Mouse (Mus musculus) layer of hippocampus, adult 2 months (tissue): ENCODE measurements around the gene Urad. TPM values are rescaled to one million over a fixed set of nuclear protein-coding genes. Genes with fewer than 3 reads are reported as not detected.

Experiments
- DNase-seq, 2 experiments: peaks; one replicate each; pipeline ENCODE4 v3.0.0; 2022; ENCODE audit warnings: low spot score in 2 of 2
- H3K27ac ChIP-seq: fragments of 200-600 bp; 2 replicates; pipeline ENCODE4 v1.8.1; 2022
- H3K4me3 ChIP-seq: fragments of 200-600 bp; 2 replicates; pipeline ENCODE4 v1.8.1; 2022; ENCODE audit warnings: mild to moderate bottlenecking
- CTCF ChIP-seq: fragments of 200-600 bp; conservative IDR thresholded peaks from 2 replicates; pipeline ENCODE4 v1.8.1; 2022; ENCODE audit warnings: antibody characterized with exemption, mild to moderate bottlenecking, moderate library complexity
- total RNA-seq, 2 experiments: library from RNA; stranded (reverse); gene quantifications; 2 replicates each; pipeline ENCODE4 v1.2.3; 2021

Gene Urad
- total RNA-seq, 2 experiments from 2014 or later = not detected

DNA sequence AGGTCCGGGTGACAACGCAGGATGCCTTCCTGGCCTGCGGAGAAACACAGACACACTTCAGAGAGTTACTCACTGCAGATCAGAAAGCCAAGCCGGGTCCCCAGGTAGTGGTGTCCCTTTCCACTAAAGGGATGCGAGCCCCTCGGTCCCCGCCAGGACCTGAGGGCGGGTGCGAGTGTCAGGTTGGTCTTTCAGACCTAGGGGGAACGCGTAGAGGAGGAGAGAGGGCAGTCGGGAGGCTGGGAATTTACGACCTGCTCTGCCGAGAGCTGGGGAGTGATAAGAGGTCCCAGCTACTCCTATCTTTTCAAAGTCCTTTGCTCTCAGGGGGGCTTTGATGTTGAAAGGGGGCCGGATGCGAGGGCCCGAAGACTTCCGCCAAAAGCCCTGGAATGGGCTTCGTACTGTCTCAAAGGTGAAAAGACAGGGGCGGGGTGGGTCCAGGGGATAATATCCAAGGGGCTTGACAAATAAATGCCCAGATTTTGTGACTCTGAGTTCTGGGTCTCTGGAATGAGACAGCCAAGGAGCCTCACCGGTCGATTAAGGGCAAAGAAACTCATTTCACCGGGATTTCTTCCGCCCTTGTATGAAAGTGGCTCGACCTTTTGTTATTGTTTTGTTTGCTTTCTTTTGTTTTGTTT is 6.7 kb downstream of the Urad start:
- DNase-seq = no peak
- TF ChIP-seq CTCF = no peak
- Histone ChIP-seq H3K27ac (no peak overlapping the region), H3K4me3 (no peak overlapping the region)

DNA sequence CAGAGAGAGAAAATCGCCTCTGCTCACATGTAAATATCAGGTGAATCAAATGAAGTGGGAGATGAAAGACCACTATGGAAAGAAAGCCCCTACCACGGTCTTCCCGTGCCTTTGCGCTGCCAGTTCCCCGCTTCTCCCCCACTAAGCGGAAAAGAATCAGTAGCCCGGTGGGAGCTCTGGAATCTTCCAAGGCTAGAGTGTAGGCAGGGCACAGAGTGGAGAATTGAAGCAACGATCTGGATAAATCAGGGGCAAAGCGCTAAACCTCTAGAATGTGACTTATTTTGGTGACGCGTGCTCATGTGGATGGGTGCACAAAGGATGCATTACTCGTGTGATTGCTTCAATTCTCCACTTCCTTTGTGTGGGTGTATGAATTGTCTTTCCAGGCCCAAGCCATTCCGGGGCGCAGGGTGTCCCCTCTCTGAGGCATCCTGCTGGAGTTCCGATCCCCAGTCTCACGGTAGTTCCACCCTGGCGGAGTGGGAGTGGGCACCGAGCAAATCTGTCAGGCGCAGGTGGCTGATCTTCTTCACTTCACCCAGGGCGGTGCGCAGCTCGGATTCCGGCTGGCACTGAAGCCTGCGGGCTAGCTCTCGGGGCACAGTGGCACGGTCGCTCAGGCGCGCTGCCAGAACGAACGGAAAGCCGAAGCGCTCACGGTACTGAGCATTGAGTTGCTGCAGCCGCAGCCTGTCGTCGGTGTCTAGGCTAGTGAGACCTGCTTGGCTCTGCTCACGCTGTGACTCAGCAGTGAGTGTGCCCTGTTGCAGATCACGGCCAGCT is 7.4 kb downstream of the Urad start:
- no peak overlapping the region for H3K4me3 ChIP-seq
- no peak overlapping the region for H3K27ac ChIP-seq
- TF ChIP-seq CTCF = no peak
- no peak for DNase-seq

DNA sequence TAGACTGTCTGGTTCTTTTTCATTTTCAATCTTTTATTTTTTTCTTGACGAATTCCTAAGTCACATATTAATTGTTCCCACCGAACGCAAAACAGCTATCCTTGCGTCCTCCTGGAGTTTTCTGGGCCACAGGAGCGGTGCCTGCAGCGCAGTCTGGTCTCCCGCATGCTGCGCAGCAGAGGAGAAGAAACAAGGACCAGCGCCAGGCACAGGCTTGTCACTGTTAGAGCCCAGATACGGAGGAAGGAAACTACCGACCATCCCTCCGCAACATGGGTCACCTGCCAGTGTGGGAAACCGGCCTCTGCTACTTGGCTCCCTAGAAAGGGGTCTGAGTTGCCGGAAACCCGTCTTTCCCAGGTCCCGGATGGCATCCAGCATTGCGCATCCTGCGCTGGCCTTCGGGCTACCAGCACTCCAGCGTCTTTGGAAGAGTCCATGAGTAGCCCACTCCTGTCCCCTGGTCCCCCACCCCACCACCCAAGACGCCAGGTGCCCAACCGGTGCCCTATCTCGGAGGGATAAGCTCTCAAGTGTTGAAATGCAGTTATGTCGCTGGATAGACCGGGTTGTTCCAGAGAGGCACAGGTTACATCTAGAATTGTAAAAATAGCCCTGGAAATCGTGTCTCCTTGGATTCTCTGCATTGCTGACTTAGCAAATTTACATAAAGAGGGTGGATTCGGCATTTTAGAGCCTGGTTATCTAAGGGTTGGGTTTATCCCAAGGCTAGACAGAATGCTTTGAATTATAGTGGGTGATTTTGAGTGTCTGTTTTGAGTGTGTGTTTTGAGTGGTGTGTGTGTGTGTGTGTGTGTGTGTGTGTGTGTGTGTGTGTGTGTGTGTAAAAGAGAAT is 9.2 kb downstream of the Urad start:
- TF ChIP-seq CTCF = no peak
- DNase-seq = no peak
- no peak overlapping the region for H3K4me3 ChIP-seq
- H3K27ac ChIP-seq = no peak overlapping the region

DNA sequence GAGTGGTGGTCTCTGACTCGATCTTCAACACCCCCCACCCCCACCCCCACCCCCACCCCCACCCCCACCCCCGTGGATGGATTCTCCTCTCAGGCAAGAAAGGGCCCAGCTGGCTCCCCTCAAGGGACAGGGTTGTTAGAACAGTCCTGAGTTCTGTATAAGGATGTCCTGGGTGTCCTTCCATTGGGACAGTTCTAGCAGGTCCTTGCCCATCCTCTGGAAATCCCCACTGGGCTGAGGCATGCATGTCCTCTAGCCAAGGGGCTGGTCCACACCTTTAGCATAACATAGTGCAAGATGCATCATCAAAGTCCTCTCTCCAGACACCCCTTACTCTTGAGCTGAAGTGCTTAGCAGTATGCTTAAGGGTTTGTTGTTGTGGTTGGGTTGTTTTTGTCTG is 12.5 kb downstream of the Urad start:
- no peak for TF ChIP-seq CTCF
- Histone ChIP-seq H3K4me3 (no peak overlapping the region), H3K27ac (no peak overlapping the region)
- no peak for DNase-seq

DNA sequence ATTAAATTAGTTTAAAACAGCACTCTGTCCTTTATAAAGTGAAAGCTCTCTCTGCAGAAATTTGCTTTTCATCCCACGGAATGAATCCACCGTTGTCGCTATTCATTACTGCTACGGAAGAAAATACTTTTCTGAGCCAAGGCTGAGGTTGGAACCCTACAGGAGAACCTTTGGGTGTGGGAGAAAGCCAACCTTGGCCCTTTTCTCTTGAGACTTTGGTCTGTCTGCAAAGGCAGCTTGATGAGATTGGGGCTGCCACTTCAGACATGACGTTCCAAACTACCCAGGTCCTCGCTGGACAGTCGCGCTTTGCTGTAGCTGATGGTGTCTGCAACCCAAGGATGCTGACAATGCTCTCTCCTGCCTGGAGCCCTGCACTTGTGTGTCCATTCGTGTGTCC is 13.8 kb downstream of the Urad start:
- Histone ChIP-seq H3K27ac (no peak overlapping the region), H3K4me3 (no peak overlapping the region)
- TF ChIP-seq CTCF = no peak
- no peak for DNase-seq

DNA sequence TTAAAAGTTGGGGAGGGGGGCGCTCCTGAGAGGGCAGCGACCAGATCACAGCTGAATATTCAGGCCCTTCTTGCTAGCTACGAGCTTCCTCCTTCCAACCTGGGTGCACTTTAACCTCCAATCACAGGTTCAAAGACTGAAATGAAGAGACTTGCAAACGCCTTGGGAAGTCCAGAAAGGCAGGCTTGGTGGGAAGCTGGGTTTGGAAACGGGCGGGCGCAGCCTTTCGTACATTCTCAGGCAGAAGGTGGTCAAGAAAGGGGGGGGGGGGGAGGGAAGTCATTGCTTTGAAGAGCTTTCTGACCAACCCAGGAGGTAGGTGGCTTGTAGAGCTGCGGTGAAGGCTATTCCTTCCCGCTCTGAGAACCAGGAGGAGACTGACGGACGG is 14.8 kb downstream of the Urad start:
- DNase-seq = no peak
- no peak overlapping the region for H3K4me3 ChIP-seq
- no peak overlapping the region for H3K27ac ChIP-seq
- TF ChIP-seq CTCF = no peak

DNA sequence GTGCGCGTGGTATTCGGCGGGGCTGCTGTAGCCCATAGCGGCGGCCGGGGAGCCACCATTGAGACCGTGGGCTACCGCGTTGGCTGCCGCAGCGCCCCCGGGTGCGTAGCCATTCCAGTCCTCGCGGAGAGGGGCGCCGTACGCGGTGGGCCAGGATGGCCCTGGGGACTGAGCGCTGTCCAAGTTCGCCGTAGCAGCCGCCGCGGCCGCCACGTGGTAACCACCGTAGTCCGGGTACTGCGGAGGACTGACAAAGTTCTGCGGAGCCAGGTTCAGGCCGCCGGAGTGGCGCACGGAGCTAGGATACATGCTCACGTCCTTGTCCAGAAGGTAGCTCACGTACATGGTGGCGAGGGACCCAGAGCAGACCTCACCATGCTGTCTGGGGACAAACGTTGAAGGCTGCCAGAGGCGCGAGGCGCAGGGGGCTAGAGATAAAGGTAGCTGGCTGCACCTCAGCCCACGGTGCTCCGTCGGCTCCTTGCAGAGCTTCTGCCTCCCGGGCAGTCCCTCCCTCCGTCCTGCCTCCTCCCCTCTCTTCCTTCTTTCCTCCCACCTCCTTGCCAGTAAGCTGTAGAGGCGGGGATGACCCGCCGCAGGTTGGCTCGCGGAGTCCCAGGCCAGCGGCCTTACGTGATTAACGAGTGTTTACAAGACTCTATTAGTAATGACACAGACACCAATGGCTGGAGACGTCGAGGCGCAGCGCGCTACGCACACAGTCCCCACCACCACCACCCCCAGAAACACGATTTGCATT is 15.4 kb downstream of the Urad start, which contains the start of gene Cdx2:
Gene Cdx2, minus strand, starts transcription at position 633 of the 760 bp plus-strand sequence.
- DNase-seq = no peak
- H3K4me3 ChIP-seq = no peak within 1 kb of the TSS
- no peak within 1 kb of the TSS for H3K27ac ChIP-seq
- TF ChIP-seq CTCF = no peak

DNA sequence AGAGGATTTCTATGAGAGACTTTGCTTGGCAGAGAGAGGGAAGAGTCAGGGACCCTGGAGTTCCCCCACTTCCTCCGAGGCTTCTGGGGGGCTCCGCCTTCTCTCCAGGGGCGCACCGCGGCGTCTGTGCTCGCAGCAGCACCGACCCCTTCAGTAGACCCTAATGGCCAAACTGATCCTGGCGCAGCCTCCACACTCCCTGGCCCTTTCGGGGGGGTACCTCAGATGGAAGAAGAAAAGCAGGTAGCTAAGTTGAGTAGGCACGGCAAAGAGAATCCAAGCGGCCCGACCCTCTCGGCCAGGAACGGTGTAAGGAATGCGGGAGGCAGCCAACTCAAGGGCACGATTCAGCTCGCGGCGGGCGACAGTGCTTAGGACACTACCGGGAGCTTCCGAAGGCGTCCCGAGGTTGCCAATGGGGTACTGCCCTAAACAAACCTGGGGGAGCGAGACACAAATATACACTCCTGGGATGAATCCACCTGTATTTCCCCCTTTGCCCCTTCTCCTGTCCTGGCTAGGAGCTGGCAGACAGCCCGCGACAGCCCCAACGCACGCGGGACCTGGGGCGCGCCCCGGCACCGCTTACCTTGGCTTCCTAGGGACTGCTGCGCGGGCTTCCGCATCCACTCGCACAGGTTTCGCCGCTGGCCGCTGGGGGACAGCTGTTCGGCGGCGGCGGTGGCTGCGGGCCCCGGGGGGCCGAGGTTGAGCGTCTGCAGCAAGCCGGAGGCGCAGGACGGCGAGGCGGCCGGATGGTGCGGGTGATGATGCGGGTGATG is 16.2 kb downstream of the Urad start:
- DNase-seq = no peak
- Histone ChIP-seq H3K27ac (no peak overlapping the region), H3K4me3 (no peak overlapping the region)
- TF ChIP-seq CTCF = no peak

DNA sequence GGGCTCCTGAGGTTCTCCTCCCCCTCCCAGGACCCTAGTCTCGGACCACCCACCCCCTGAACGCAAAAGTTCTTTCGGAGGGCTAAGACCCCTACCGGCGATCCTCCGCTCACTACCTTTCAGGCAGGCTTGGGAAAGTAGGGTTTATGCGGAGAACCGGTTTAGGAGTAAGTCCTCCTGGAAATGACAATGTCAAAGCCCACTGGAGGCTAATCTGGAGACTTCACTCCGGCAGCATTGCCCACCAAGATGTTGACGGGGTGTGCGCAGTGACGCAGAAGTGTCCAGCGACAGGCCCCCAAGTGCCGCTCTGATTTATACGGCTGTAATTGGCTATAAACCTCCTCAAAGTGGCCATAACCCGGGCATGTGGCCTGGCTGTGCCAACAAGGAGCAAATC is 17.1 kb downstream of the Urad start:
- no peak overlapping the region for H3K4me3 ChIP-seq
- no peak for DNase-seq
- no peak for TF ChIP-seq CTCF
- no peak overlapping the region for H3K27ac ChIP-seq

DNA sequence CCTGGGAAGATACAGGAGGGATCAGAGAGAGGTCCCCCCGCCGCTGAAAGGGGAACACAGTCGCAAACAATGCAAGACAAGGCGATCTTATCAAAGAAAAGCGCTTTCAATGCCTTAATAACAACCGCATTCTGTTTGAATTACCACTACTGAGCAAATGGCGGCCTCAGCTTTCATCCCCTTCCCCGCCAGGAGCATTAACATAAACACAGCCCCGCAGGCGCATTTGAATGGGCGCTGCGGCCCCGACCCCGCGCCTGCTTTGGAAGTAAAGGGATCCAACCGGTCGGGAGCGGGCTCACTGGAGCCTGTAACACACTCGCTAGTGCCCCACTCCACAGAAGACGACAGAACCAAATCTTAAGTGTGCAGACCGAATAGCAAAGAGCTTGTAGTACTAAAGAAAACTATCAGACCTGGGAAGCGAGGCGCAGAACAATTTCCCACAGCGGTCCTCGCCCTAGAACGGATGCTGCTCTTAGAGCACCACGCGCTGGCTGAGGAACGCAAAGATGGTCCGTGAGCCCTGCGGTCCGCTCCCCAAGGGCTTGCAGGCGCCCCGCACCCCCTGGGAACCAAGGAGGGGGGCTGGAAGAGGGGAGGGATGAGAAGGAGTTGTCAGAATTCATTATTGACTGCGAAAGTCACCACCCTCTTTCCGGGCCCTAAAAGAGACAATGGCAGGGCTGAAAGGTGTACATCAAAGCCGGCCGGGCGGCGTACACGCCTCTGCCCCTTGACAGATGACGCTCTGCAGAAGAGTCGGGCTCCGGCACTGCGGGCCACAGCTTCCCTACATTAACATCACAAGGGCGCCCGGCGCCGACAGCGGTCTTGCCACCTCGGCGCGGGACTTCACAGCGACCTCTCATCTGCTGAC is 17.7 kb downstream of the Urad start:
- TF ChIP-seq CTCF = no peak
- Histone ChIP-seq H3K27ac (no peak overlapping the region), H3K4me3 (no peak overlapping the region)
- no peak for DNase-seq
